Mouse (Mus musculus): Measurements from ENCODE around the gene Efhc1. TPM values are rescaled to one million over a fixed set of nuclear protein-coding genes. Genes with fewer than 3 reads are reported as not detected.

Gene Efhc1
- polyA plus RNA-seq, 1 experiment from 2014 or later, result 3.4 TPM

GRCm38 (mm10) chr1:20939046-20939445 is 12.4 kb upstream of the Efhc1 start:
- ATAC-seq (ENCODE audit: low FRiP score, low TSS enrichment), result peak; percentile 34; the same call in 1 of the 2 replicates
- WGBS, result 18% methylated on average over 3 of the region's 3 CpGs

GRCm38 (mm10) chr1:20940151-20940550 is 11.3 kb upstream of the Efhc1 start:
- Histone ChIP-seq H3K9me3 (ENCODE audit: control insufficient read depth, low read length) (0 out of 2 replicates have a peak, but pooled peaks cover 2% of the 10 kb centered on the region), H3K36me3 (ENCODE audit: control insufficient read depth, insufficient read depth, low read length) (peaks cover 1% of the 10 kb centered on the region; the same call in 1 of the 2 replicates), H3K4me1 (ENCODE audit: control insufficient read depth, insufficient read depth, low read length) (no peaks in the 10 kb centered on the region), H3K27me3 (ENCODE audit: control insufficient read depth, insufficient read depth, low read length) (no peaks in the 10 kb centered on the region), H3K9ac (ENCODE audit: low read depth, low read length) (no peak overlapping the region), H3K27ac (ENCODE audit: low read depth, low read length) (no peak overlapping the region), H3K4me3 (ENCODE audit: low read length) (no peak overlapping the region), H3K4me2 (replicated peaks; ENCODE audit: low read depth, low read length) (no peak overlapping the region)
- WGBS, result 66% methylated on average over 16 of the region's 16 CpGs
- ATAC-seq (ENCODE audit: low FRiP score, low TSS enrichment), result no peak

More at GRCm38 (mm10) chr1:20939046-20939445, 12.4 kb upstream of the Efhc1 start:
- Histone ChIP-seq H3K9ac (ENCODE audit: low read depth, low read length) (no peak overlapping the region), H3K4me1 (ENCODE audit: control insufficient read depth, insufficient read depth, low read length) (no peaks in the 10 kb centered on the region), H3K36me3 (ENCODE audit: control insufficient read depth, insufficient read depth, low read length) (peaks cover 3% of the 10 kb centered on the region; the same call in 1 of the 2 replicates), H3K27me3 (ENCODE audit: control insufficient read depth, insufficient read depth, low read length) (no peaks in the 10 kb centered on the region), H3K27ac (ENCODE audit: low read depth, low read length) (no peak overlapping the region), H3K4me2 (replicated peaks; ENCODE audit: low read depth, low read length) (no peak overlapping the region), H3K9me3 (ENCODE audit: control insufficient read depth, low read length) (0 out of 2 replicates have a peak, but pooled peaks cover 2% of the 10 kb centered on the region), H3K4me3 (ENCODE audit: low read length) (no peak overlapping the region)

- Histone ChIP-seq H3K9ac (ENCODE audit: low read depth, low read length) (no peak overlapping the region), H3K4me2 (replicated peaks; ENCODE audit: low read depth, low read length) (no peak overlapping the region), H3K9me3 (ENCODE audit: control insufficient read depth, low read length) (0 out of 2 replicates have a peak, but pooled peaks cover 2% of the 10 kb centered on the region), H3K4me1 (ENCODE audit: control insufficient read depth, insufficient read depth, low read length) (no peaks in the 10 kb centered on the region), H3K36me3 (ENCODE audit: control insufficient read depth, insufficient read depth, low read length) (no peaks in the 10 kb centered on the region), H3K4me3 (ENCODE audit: low read length) (no peak overlapping the region), H3K27me3 (ENCODE audit: control insufficient read depth, insufficient read depth, low read length) (no peaks in the 10 kb centered on the region), H3K27ac (ENCODE audit: low read depth, low read length) (no peak overlapping the region)
- 53% methylated on average over 2 of the region's 2 CpGs for WGBS
- ATAC-seq (ENCODE audit: low FRiP score, low TSS enrichment), result no peak
These were observed 10.1 kb upstream of the Efhc1 start for GRCm38 (mm10) chr1:20941322-20941721.

- H3K27ac ChIP-seq (ENCODE audit: low read depth, low read length), result no peak overlapping the region
These were observed 9.6 kb upstream of the Efhc1 start for GRCm38 (mm10) chr1:20941857-20942256.

GRCm38 (mm10) chr1:20943016-20943415 is 8.4 kb upstream of the Efhc1 start:
- 98% methylated on average over 2 of the region's 2 CpGs for WGBS
- H3K36me3 ChIP-seq (ENCODE audit: control insufficient read depth, insufficient read depth, low read length), result no peaks in the 10 kb centered on the region

More at GRCm38 (mm10) chr1:20941857-20942256, 9.6 kb upstream of the Efhc1 start:
- Histone ChIP-seq H3K36me3 (ENCODE audit: control insufficient read depth, insufficient read depth, low read length) (no peaks in the 10 kb centered on the region), H3K27me3 (ENCODE audit: control insufficient read depth, insufficient read depth, low read length) (no peaks in the 10 kb centered on the region), H3K4me2 (replicated peaks; ENCODE audit: low read depth, low read length) (no peak overlapping the region), H3K9ac (ENCODE audit: low read depth, low read length) (no peak overlapping the region), H3K4me3 (ENCODE audit: low read length) (no peak overlapping the region), H3K4me1 (ENCODE audit: control insufficient read depth, insufficient read depth, low read length) (no peaks in the 10 kb centered on the region), H3K9me3 (ENCODE audit: control insufficient read depth, low read length) (0 out of 2 replicates have a peak, but pooled peaks cover 2% of the 10 kb centered on the region)
- 41% methylated on average over 7 of the region's 7 CpGs for WGBS
- ATAC-seq (ENCODE audit: low FRiP score, low TSS enrichment), result peak; percentile 61

GRCm38 (mm10) chr1:20951799-20952198 is 373 bp downstream of the Efhc1 start:
- no peaks in the 10 kb centered on the region for H3K9me3 ChIP-seq (ENCODE audit: control insufficient read depth, low read length)
- H3K4me1 ChIP-seq (ENCODE audit: control insufficient read depth, insufficient read depth, low read length), result peaks cover 3% of the 10 kb centered on the region; the same call in 1 of the 2 replicates
- no peaks in the 10 kb centered on the region for H3K36me3 ChIP-seq (ENCODE audit: control insufficient read depth, insufficient read depth, low read length)
- ATAC-seq (ENCODE audit: low FRiP score, low TSS enrichment), result peak; percentile 58
- H3K27me3 ChIP-seq (ENCODE audit: control insufficient read depth, insufficient read depth, low read length), result no peaks in the 10 kb centered on the region
- 0 out of 2 replicates have a peak overlapping the region, but pooled peaks have one; percentile 11 for H3K27ac ChIP-seq (ENCODE audit: low read depth, low read length)
- H3K4me2 ChIP-seq (replicated peaks; ENCODE audit: low read depth, low read length), result peak overlapping the region; percentile 77
- 2% methylated on average over 16 of the region's 16 CpGs for WGBS
- peak overlapping the region; percentile 68 for H3K9ac ChIP-seq (ENCODE audit: low read depth, low read length)
- peak overlapping the region; percentile 56 for H3K4me3 ChIP-seq (ENCODE audit: low read length)

More at GRCm38 (mm10) chr1:20943016-20943415, 8.4 kb upstream of the Efhc1 start:
- Histone ChIP-seq H3K27ac (ENCODE audit: low read depth, low read length) (no peak overlapping the region), H3K4me1 (ENCODE audit: control insufficient read depth, insufficient read depth, low read length) (no peaks in the 10 kb centered on the region), H3K27me3 (ENCODE audit: control insufficient read depth, insufficient read depth, low read length) (no peaks in the 10 kb centered on the region), H3K9me3 (ENCODE audit: control insufficient read depth, low read length) (0 out of 2 replicates have a peak, but pooled peaks cover 2% of the 10 kb centered on the region), H3K4me2 (replicated peaks; ENCODE audit: low read depth, low read length) (no peak overlapping the region), H3K9ac (ENCODE audit: low read depth, low read length) (no peak overlapping the region), H3K4me3 (ENCODE audit: low read length) (no peak overlapping the region)
- ATAC-seq (ENCODE audit: low FRiP score, low TSS enrichment), result no peak

- H3K27me3 ChIP-seq (ENCODE audit: control insufficient read depth, insufficient read depth, low read length), result no peaks in the 10 kb centered on the region
- H3K36me3 ChIP-seq (ENCODE audit: control insufficient read depth, insufficient read depth, low read length), result no peaks in the 10 kb centered on the region
- WGBS, result 81% methylated on average over 3 of the region's 3 CpGs
- no peaks in the 10 kb centered on the region for H3K9me3 ChIP-seq (ENCODE audit: control insufficient read depth, low read length)
- peaks cover 3% of the 10 kb centered on the region; the same call in 1 of the 2 replicates for H3K4me1 ChIP-seq (ENCODE audit: control insufficient read depth, insufficient read depth, low read length)
- no peak overlapping the region for H3K4me2 ChIP-seq (replicated peaks; ENCODE audit: low read depth, low read length)
- H3K4me3 ChIP-seq (ENCODE audit: low read length), result no peak overlapping the region
- H3K27ac ChIP-seq (ENCODE audit: low read depth, low read length), result no peak overlapping the region
- no peak overlapping the region for H3K9ac ChIP-seq (ENCODE audit: low read depth, low read length)
- no peak for ATAC-seq (ENCODE audit: low FRiP score, low TSS enrichment)
These were observed 3.5 kb downstream of the Efhc1 start for GRCm38 (mm10) chr1:20954876-20955275.

- H3K9me3 ChIP-seq (ENCODE audit: control insufficient read depth, low read length), result no peaks in the 10 kb centered on the region
- no peak for ATAC-seq (ENCODE audit: low FRiP score, low TSS enrichment)
- H3K4me3 ChIP-seq (ENCODE audit: low read length), result no peak overlapping the region
- H3K27me3 ChIP-seq (ENCODE audit: control insufficient read depth, insufficient read depth, low read length), result no peaks in the 10 kb centered on the region
- no peaks in the 10 kb centered on the region for H3K36me3 ChIP-seq (ENCODE audit: control insufficient read depth, insufficient read depth, low read length)
- WGBS, result 87% methylated on average over 2 of the region's 2 CpGs
- H3K4me1 ChIP-seq (ENCODE audit: control insufficient read depth, insufficient read depth, low read length), result no peaks in the 10 kb centered on the region
- no peak overlapping the region for H3K9ac ChIP-seq (ENCODE audit: low read depth, low read length)
- H3K4me2 ChIP-seq (replicated peaks; ENCODE audit: low read depth, low read length), result no peak overlapping the region
- no peak overlapping the region for H3K27ac ChIP-seq (ENCODE audit: low read depth, low read length)
These were observed 18.2 kb downstream of the Efhc1 start for GRCm38 (mm10) chr1:20969642-20970041.

- Histone ChIP-seq H3K4me3 (ENCODE audit: low read length) (no peak overlapping the region), H3K4me1 (ENCODE audit: control insufficient read depth, insufficient read depth, low read length) (no peaks in the 10 kb centered on the region), H3K9me3 (ENCODE audit: control insufficient read depth, low read length) (no peaks in the 10 kb centered on the region), H3K27ac (ENCODE audit: low read depth, low read length) (no peak overlapping the region), H3K36me3 (ENCODE audit: control insufficient read depth, insufficient read depth, low read length) (no peaks in the 10 kb centered on the region), H3K9ac (ENCODE audit: low read depth, low read length) (no peak overlapping the region), H3K4me2 (replicated peaks; ENCODE audit: low read depth, low read length) (no peak overlapping the region), H3K27me3 (ENCODE audit: control insufficient read depth, insufficient read depth, low read length) (no peaks in the 10 kb centered on the region)
- 96% methylated on average over 6 of the region's 6 CpGs for WGBS
- no peak for ATAC-seq (ENCODE audit: low FRiP score, low TSS enrichment)
These were observed 22.0 kb downstream of the Efhc1 start for GRCm38 (mm10) chr1:20973389-20973788.

Measured in kidney, embryonic 14.5 days (tissue).